Mouse (Mus musculus) bone marrow macrophage, adult 2 months (primary cell): ENCODE measurements around the gene Rpl3.

Experiments used
- CTCF ChIP-seq: IDR thresholded peaks from 2 replicates; pipeline ENCODE4 v1.5.1; 2012; ENCODE audit warnings: low read depth, mild to moderate bottlenecking, low read length, moderate library complexity
- POLR2A ChIP-seq: IDR thresholded peaks from 2 replicates; pipeline ENCODE4 v1.6.1; 2012; ENCODE audit warnings: mild to moderate bottlenecking, low read depth, low read length, borderline replicate concordance

DNA sequence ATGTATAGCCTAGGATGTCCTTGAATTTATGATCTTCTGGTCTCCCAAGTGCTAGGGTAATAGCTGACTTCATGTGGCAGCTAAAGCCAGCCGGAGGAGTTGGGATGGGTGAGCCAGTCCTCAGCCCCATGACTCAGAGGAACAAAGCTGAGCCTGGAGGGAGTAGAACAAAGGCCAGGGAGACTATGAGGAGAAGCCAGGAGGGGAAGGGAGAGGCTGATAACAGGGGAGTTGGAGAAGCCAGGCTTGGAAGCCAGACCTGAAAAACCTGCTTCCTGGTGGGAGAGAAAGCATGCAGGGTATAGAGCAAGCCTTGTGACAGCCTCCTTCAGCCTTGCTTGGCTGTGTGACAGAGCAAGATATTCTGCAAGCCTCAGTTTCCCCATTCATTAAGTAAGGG lies 3.9 kb upstream of the Rpl3 start:
- TF ChIP-seq POLR2A, result no peak
- TF ChIP-seq CTCF, result no peak
